Mouse (Mus musculus) hindbrain, embryonic 13.5 days (tissue): Measurements from ENCODE around the gene Mroh2a. TPM values are rescaled to one million over a fixed set of nuclear protein-coding genes. Genes with fewer than 3 reads are reported as not detected.

Source experiments
- ATAC-seq: fragments of 200-750 bp; cut with Nextera tagmentation; 2 replicates; pipeline ENCODE4 v1.8.0; 2017; ENCODE audit warnings: moderate TSS enrichment; ENCODE audit not compliant: low FRiP score
- H3K27ac ChIP-seq: fragments of 300-500 bp; sonication (generic); 2 replicates; pipeline ENCODE4 v1.5.1; 2015; ENCODE audit warnings: inconsistent platforms, mild to moderate bottlenecking, moderate library complexity
- H3K27me3 ChIP-seq: fragments of 300-500 bp; sonication (generic); 2 replicates; pipeline ENCODE4 v1.6.1; 2015; ENCODE audit warnings: mild to moderate bottlenecking, inconsistent platforms
- H3K36me3 ChIP-seq: fragments of 300-500 bp; sonication (generic); 2 replicates; pipeline ENCODE4 v1.6.1; 2015; ENCODE audit warnings: mild to moderate bottlenecking, inconsistent platforms
- H3K4me1 ChIP-seq: fragments of 300-500 bp; sonication (generic); replicated peaks from 2 replicates; pipeline ENCODE4 v1.6.1; 2015; ENCODE audit warnings: inconsistent platforms
- H3K4me2 ChIP-seq: fragments of 300-500 bp; sonication (generic); 2 replicates; pipeline ENCODE4 v1.6.1; 2015; ENCODE audit warnings: inconsistent platforms, mild to moderate bottlenecking, moderate library complexity
- H3K4me3 ChIP-seq: fragments of 300-500 bp; sonication (generic); 2 replicates; pipeline ENCODE4 v1.5.1; 2015; ENCODE audit warnings: mild to moderate bottlenecking, inconsistent platforms
- H3K9ac ChIP-seq: fragments of 300-500 bp; sonication (generic); 2 replicates; pipeline ENCODE4 v1.6.1; 2015; ENCODE audit warnings: mild to moderate bottlenecking, inconsistent platforms
- H3K9me3 ChIP-seq: fragments of 300-500 bp; sonication (generic); 2 replicates; pipeline ENCODE4 v1.6.1; 2016; ENCODE audit warnings: inconsistent platforms
- whole genome bisulfite sequencing: fragments of 180-500 bp; shearing (Covaris S2); methylation state at CpG from one replicate; pipeline ENCODE4 v1.1.7; 2015; 5-methylcytosine and 5-hydroxymethylcytosine counted together
- polyA plus RNA-seq: library from polyadenylated mRNA; unstranded; fragments of >200 nt; fragmentation: Nextera tagmentation; extraction: Ambion mirVana; gene quantifications from 2 replicates; pipeline ENCODE4 v1.2.1, GENCODE M21; 2015

The Mroh2a gene
- polyA plus RNA-seq, 1 experiment from 2014 or later: 0.66 TPM

GRCm38 (mm10) chr1:88243861-88244260 lies 17.1 kb downstream of the Mroh2a start:
- WGBS: 66% methylated on average over 5 of the region's 5 CpGs
- Histone ChIP-seq H3K27me3 (no peaks in the 10 kb centered on the region), H3K27ac (no peak overlapping the region), H3K9ac (no peak overlapping the region), H3K4me1 (no peaks in the 10 kb centered on the region), H3K36me3 (no peaks in the 10 kb centered on the region), H3K4me2 (no peak overlapping the region), H3K9me3 (peaks cover 96% of the 10 kb centered on the region), H3K4me3 (no peak overlapping the region)
- ATAC-seq: no peak

GRCm38 (mm10) chr1:88245881-88246280 lies 19.1 kb downstream of the Mroh2a start:
- 78% methylated on average over 6 of the region's 6 CpGs for WGBS
- no peaks in the 10 kb centered on the region for H3K36me3 ChIP-seq
- no peak overlapping the region for H3K27ac ChIP-seq
- no peaks in the 10 kb centered on the region for H3K4me1 ChIP-seq
- H3K4me3 ChIP-seq: no peak overlapping the region
- ATAC-seq: no peak
- no peak overlapping the region for H3K9ac ChIP-seq
- H3K27me3 ChIP-seq: no peaks in the 10 kb centered on the region
- H3K9me3 ChIP-seq: peaks cover 96% of the 10 kb centered on the region
- no peak overlapping the region for H3K4me2 ChIP-seq

- no peak overlapping the region for H3K4me3 ChIP-seq
- no peak overlapping the region for H3K27ac ChIP-seq
- WGBS: 43% methylated on average over 6 of the region's 6 CpGs
- H3K36me3 ChIP-seq: no peaks in the 10 kb centered on the region
- ATAC-seq: no peak
- H3K9ac ChIP-seq: no peak overlapping the region
- H3K9me3 ChIP-seq: peaks cover 96% of the 10 kb centered on the region
- no peak overlapping the region for H3K4me2 ChIP-seq
- no peaks in the 10 kb centered on the region for H3K27me3 ChIP-seq
- no peaks in the 10 kb centered on the region for H3K4me1 ChIP-seq
Observed at GRCm38 (mm10) chr1:88246386-88246785, 19.6 kb downstream of the Mroh2a start.

GRCm38 (mm10) chr1:88247660-88248059 lies 20.9 kb downstream of the Mroh2a start:
- Histone ChIP-seq H3K4me2 (no peak overlapping the region), H3K9me3 (peaks cover 96% of the 10 kb centered on the region), H3K27me3 (no peaks in the 10 kb centered on the region), H3K36me3 (no peaks in the 10 kb centered on the region), H3K4me1 (no peaks in the 10 kb centered on the region), H3K4me3 (no peak overlapping the region), H3K27ac (no peak overlapping the region), H3K9ac (no peak overlapping the region)
- WGBS: 54% methylated on average over 2 of the region's 2 CpGs
- ATAC-seq: no peak

- H3K9me3 ChIP-seq: peaks cover 97% of the 10 kb centered on the region
- ATAC-seq: no peak
- no peaks in the 10 kb centered on the region for H3K27me3 ChIP-seq
- H3K27ac ChIP-seq: no peak overlapping the region
- 76% methylated on average over 4 of the region's 4 CpGs for WGBS
- no peaks in the 10 kb centered on the region for H3K36me3 ChIP-seq
- H3K4me1 ChIP-seq: no peaks in the 10 kb centered on the region
- H3K4me2 ChIP-seq: no peak overlapping the region
- H3K9ac ChIP-seq: no peak overlapping the region
- H3K4me3 ChIP-seq: no peak overlapping the region
Observed at GRCm38 (mm10) chr1:88248658-88249057, 21.9 kb downstream of the Mroh2a start.

GRCm38 (mm10) chr1:88249596-88249995 lies 22.8 kb downstream of the Mroh2a start:
- Histone ChIP-seq H3K36me3 (no peaks in the 10 kb centered on the region), H3K4me3 (no peak overlapping the region), H3K27ac (no peak overlapping the region), H3K4me1 (no peaks in the 10 kb centered on the region), H3K9ac (no peak overlapping the region), H3K9me3 (peaks cover 97% of the 10 kb centered on the region), H3K27me3 (no peaks in the 10 kb centered on the region), H3K4me2 (no peak overlapping the region)
- no peak for ATAC-seq
- WGBS: 81% methylated on average over 7 of the region's 7 CpGs

- no peaks in the 10 kb centered on the region for H3K4me1 ChIP-seq
- no peaks in the 10 kb centered on the region for H3K36me3 ChIP-seq
- no peaks in the 10 kb centered on the region for H3K27me3 ChIP-seq
- no peak overlapping the region for H3K4me3 ChIP-seq
- WGBS: 80% methylated on average over 5 of the region's 5 CpGs
- H3K9me3 ChIP-seq: peaks cover 97% of the 10 kb centered on the region
- H3K4me2 ChIP-seq: no peak overlapping the region
- no peak overlapping the region for H3K27ac ChIP-seq
- H3K9ac ChIP-seq: no peak overlapping the region
- no peak for ATAC-seq
Observed at GRCm38 (mm10) chr1:88250023-88250422, 23.2 kb downstream of the Mroh2a start.

GRCm38 (mm10) chr1:88253106-88253505 lies 26.3 kb downstream of the Mroh2a start:
- peaks cover 96% of the 10 kb centered on the region for H3K9me3 ChIP-seq
- no peaks in the 10 kb centered on the region for H3K27me3 ChIP-seq
- H3K4me2 ChIP-seq: no peak overlapping the region
- WGBS: 78% methylated on average over 8 of the region's 8 CpGs
- no peak overlapping the region for H3K27ac ChIP-seq
- H3K9ac ChIP-seq: no peak overlapping the region
- H3K4me1 ChIP-seq: no peaks in the 10 kb centered on the region
- no peak overlapping the region for H3K4me3 ChIP-seq
- H3K36me3 ChIP-seq: no peaks in the 10 kb centered on the region
- ATAC-seq: no peak

GRCm38 (mm10) chr1:88253540-88253939 lies 26.8 kb downstream of the Mroh2a start:
- ATAC-seq: no peak
- H3K36me3 ChIP-seq: no peaks in the 10 kb centered on the region

GRCm38 (mm10) chr1:88254793-88255465 lies 28.1 kb downstream of the Mroh2a start:
- Histone ChIP-seq H3K4me2 (no peak overlapping the region), H3K4me1 (peaks cover 12% of the 10 kb centered on the region), H3K27ac (no peak overlapping the region), H3K9me3 (peaks cover 81% of the 10 kb centered on the region), H3K4me3 (no peak overlapping the region), H3K27me3 (no peaks in the 10 kb centered on the region), H3K36me3 (peaks cover 7% of the 10 kb centered on the region), H3K9ac (no peak overlapping the region)
- WGBS: 89% methylated on average over 12 of the region's 12 CpGs
- ATAC-seq: no peak

More at GRCm38 (mm10) chr1:88253540-88253939, 26.8 kb downstream of the Mroh2a start:
- H3K9ac ChIP-seq: no peak overlapping the region
- H3K4me2 ChIP-seq: no peak overlapping the region
- H3K4me3 ChIP-seq: no peak overlapping the region
- no peak overlapping the region for H3K27ac ChIP-seq
- H3K27me3 ChIP-seq: no peaks in the 10 kb centered on the region
- 76% methylated on average over 6 of the region's 6 CpGs for WGBS
- H3K4me1 ChIP-seq: 0 out of 2 replicates have a peak, but pooled peaks cover 3% of the 10 kb centered on the region
- peaks cover 95% of the 10 kb centered on the region for H3K9me3 ChIP-seq

GRCm38 (mm10) chr1:88255466-88255857 lies 28.7 kb downstream of the Mroh2a start:
- no peak for ATAC-seq
- H3K9me3 ChIP-seq: peaks cover 76% of the 10 kb centered on the region

GRCm38 (mm10) chr1:88255989-88256754 lies 29.4 kb downstream of the Mroh2a start:
- peaks cover 20% of the 10 kb centered on the region for H3K36me3 ChIP-seq
- no peak overlapping the region for H3K27ac ChIP-seq
- no peak overlapping the region for H3K4me2 ChIP-seq
- no peak overlapping the region for H3K4me3 ChIP-seq
- no peak overlapping the region for H3K9ac ChIP-seq
- H3K4me1 ChIP-seq: peaks cover 16% of the 10 kb centered on the region
- WGBS: 81% methylated on average over 13 of the region's 13 CpGs
- H3K9me3 ChIP-seq: peaks cover 69% of the 10 kb centered on the region
- no peaks in the 10 kb centered on the region for H3K27me3 ChIP-seq
- ATAC-seq: no peak

More at GRCm38 (mm10) chr1:88255466-88255857, 28.7 kb downstream of the Mroh2a start:
- Histone ChIP-seq H3K4me3 (no peak overlapping the region), H3K4me1 (peaks cover 16% of the 10 kb centered on the region), H3K27ac (no peak overlapping the region), H3K36me3 (peaks cover 13% of the 10 kb centered on the region), H3K9ac (no peak overlapping the region), H3K27me3 (no peaks in the 10 kb centered on the region), H3K4me2 (no peak overlapping the region)
- 56% methylated on average over 2 of the region's 2 CpGs for WGBS
